Mouse (Mus musculus): ENCODE data around the gene Cnot1. TPM values are rescaled to one million over a fixed set of nuclear protein-coding genes. Genes with fewer than 3 reads are reported as not detected.

Cnot1 gene
- total and polyA plus RNA-seq, 2 experiments = 40.2 to 116 TPM

DNA sequence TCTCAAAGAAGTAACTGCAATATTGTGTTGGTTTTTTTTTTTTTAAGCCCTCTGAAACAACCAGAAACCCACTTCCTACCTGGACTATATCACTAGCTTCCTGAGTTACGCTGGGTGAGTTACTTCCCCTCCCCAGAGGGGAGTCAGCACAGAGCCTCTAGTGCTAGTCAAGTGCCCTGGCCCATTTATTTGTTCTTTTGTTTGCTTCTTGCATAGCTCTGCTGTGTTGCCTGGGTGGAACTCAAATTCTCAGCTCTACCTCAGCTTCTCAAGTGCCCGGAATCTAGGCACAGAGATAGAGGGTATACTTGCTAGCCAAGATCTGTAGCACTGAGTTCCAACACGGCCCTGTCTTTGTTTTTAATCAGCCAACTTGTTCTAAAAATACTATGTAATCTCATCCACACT is 2.9 kb upstream of the Cnot1 start:
- Histone ChIP-seq H3K36me3 (ENCODE audit: control insufficient read depth, insufficient read depth, low read length) (no peaks in the 10 kb centered on the region), H3K4me1 (ENCODE audit: control insufficient read depth, insufficient read depth, low read length) (peaks cover 6% of the 10 kb centered on the region), H3K4me3 (ENCODE audit: insufficient read depth, low read depth, low read length) (no peak overlapping the region), H3K27me3 (ENCODE audit: control insufficient read depth, insufficient read depth, low read length) (no peaks in the 10 kb centered on the region), H3K79me2 (ENCODE audit: control insufficient read depth, insufficient read depth, low read length) (peaks cover 18% of the 10 kb centered on the region), H3K9ac (ENCODE audit: low read depth, low read length) (no peak overlapping the region), H3K27ac (replicated peaks; ENCODE audit: insufficient read depth, low read depth, low read length) (no peak overlapping the region)
- no peak for DNase-seq (ENCODE audit: extremely low read depth, low read depth, low spot score)
- TF ChIP-seq CTCF (IDR thresholded peaks at IDR 0.05; ENCODE audit: low read depth, low read length) (no peak), POLR2A (IDR thresholded peaks at IDR 0.05; ENCODE audit: extremely low read depth, insufficient read depth, low read length) (no peak)
- WGBS = 70% methylated on average over 3 of the region's 3 CpGs

GRCm38 (mm10) chr8:95809116-95809515 is 1.9 kb upstream of the Cnot1 start:
- TF ChIP-seq POLR2A (IDR thresholded peaks at IDR 0.05; ENCODE audit: extremely low read depth, insufficient read depth, low read length) (no peak), CTCF (IDR thresholded peaks at IDR 0.05; ENCODE audit: low read depth, low read length) (no peak)
- peaks cover 24% of the 10 kb centered on the region for H3K79me2 ChIP-seq (ENCODE audit: control insufficient read depth, insufficient read depth, low read length)
- peak; percentile 71 for DNase-seq (ENCODE audit: extremely low read depth, low read depth, low spot score)
- 61% methylated on average over 5 of the region's 5 CpGs for WGBS
- no peak overlapping the region for H3K27ac ChIP-seq (replicated peaks; ENCODE audit: insufficient read depth, low read depth, low read length)
- H3K36me3 ChIP-seq (ENCODE audit: control insufficient read depth, insufficient read depth, low read length) = no peaks in the 10 kb centered on the region
- no peak overlapping the region for H3K4me3 ChIP-seq (ENCODE audit: insufficient read depth, low read depth, low read length)
- H3K4me1 ChIP-seq (ENCODE audit: control insufficient read depth, insufficient read depth, low read length) = peaks cover 11% of the 10 kb centered on the region
- H3K27me3 ChIP-seq (ENCODE audit: control insufficient read depth, insufficient read depth, low read length) = no peaks in the 10 kb centered on the region
- H3K9ac ChIP-seq (ENCODE audit: low read depth, low read length) = no peak overlapping the region

DNA sequence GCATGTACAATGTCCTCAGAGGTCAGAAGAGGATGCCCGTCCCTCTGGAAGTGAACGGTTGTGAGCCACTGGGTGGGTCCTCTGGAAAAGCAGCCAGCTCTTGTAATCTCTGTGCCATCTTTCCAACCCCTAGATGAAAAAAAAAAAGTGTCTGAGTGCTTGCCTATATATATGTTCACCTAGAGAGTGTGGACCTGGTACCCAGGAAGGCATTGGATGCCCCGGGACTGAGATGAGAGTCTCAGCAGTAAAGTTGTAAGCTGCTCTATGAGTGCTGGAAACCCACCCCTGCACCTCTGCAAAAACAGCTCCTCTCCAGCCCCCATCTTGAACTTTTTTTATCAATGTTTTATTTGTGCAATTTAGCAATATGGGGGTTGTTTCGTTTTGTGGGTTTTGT is 1.4 kb upstream of the Cnot1 start:
- no peak overlapping the region for H3K4me3 ChIP-seq (ENCODE audit: insufficient read depth, low read depth, low read length)
- H3K36me3 ChIP-seq (ENCODE audit: control insufficient read depth, insufficient read depth, low read length) = no peaks in the 10 kb centered on the region
- H3K27ac ChIP-seq (replicated peaks; ENCODE audit: insufficient read depth, low read depth, low read length) = no peak overlapping the region
- no peak overlapping the region for H3K9ac ChIP-seq (ENCODE audit: low read depth, low read length)
- H3K4me1 ChIP-seq (ENCODE audit: control insufficient read depth, insufficient read depth, low read length) = peaks cover 12% of the 10 kb centered on the region
- no peaks in the 10 kb centered on the region for H3K27me3 ChIP-seq (ENCODE audit: control insufficient read depth, insufficient read depth, low read length)
- H3K79me2 ChIP-seq (ENCODE audit: control insufficient read depth, insufficient read depth, low read length) = peaks cover 27% of the 10 kb centered on the region
- DNase-seq (ENCODE audit: extremely low read depth, low read depth, low spot score) = no peak
- 69% methylated on average over 4 of the region's 4 CpGs for WGBS
- TF ChIP-seq CTCF (IDR thresholded peaks at IDR 0.05; ENCODE audit: low read depth, low read length) = no peak
- no peak for TF ChIP-seq POLR2A (IDR thresholded peaks at IDR 0.05; ENCODE audit: extremely low read depth, insufficient read depth, low read length)

DNA sequence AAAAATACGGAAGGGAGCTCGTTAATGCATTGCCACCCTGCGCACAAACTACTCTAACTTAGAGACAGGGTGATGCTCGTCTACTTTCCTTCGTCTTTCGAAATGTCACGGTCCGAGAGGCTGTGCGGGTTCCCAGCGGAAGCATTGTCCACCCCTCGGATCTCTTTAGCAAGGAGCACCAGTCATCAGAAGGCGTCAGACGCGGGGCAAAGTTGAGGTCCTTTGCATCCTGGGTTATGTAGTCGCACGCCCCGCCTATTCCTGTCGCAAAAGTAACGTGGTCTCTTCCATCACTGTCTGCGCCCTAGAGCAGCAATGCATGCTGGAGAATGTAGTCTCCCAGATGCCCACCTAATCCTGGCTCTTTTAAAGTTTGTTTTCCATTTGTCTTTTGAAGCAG is 597 bp upstream of the Cnot1 start:
- no peaks in the 10 kb centered on the region for H3K36me3 ChIP-seq (ENCODE audit: control insufficient read depth, insufficient read depth, low read length)
- WGBS = under 1% methylated on average over 20 of the region's 20 CpGs
- peaks cover 31% of the 10 kb centered on the region for H3K79me2 ChIP-seq (ENCODE audit: control insufficient read depth, insufficient read depth, low read length)
- peak overlapping the region; percentile 54 for H3K4me3 ChIP-seq (ENCODE audit: insufficient read depth, low read depth, low read length)
- TF ChIP-seq CTCF (IDR thresholded peaks at IDR 0.05; ENCODE audit: low read depth, low read length) = no peak
- peak; percentile 54; the same call in 1 of the 2 replicates for TF ChIP-seq POLR2A (IDR thresholded peaks at IDR 0.05; ENCODE audit: extremely low read depth, insufficient read depth, low read length)
- peak overlapping the region; percentile 87 for H3K27ac ChIP-seq (replicated peaks; ENCODE audit: insufficient read depth, low read depth, low read length)
- peaks cover 14% of the 10 kb centered on the region for H3K4me1 ChIP-seq (ENCODE audit: control insufficient read depth, insufficient read depth, low read length)
- DNase-seq (ENCODE audit: extremely low read depth, low read depth, low spot score) = peak; percentile 95
- H3K27me3 ChIP-seq (ENCODE audit: control insufficient read depth, insufficient read depth, low read length) = no peaks in the 10 kb centered on the region
- H3K9ac ChIP-seq (ENCODE audit: low read depth, low read length) = peak overlapping the region; percentile 57

GRCm38 (mm10) chr8:95806461-95807191 is 638 bp downstream of the Cnot1 start:
- Histone ChIP-seq H3K27ac (replicated peaks; ENCODE audit: insufficient read depth, low read depth, low read length) (peak overlapping the region; percentile 72), H3K9ac (ENCODE audit: low read depth, low read length) (peak overlapping the region; percentile 84), H3K79me2 (ENCODE audit: control insufficient read depth, insufficient read depth, low read length) (peaks cover 40% of the 10 kb centered on the region), H3K27me3 (ENCODE audit: control insufficient read depth, insufficient read depth, low read length) (no peaks in the 10 kb centered on the region), H3K4me3 (ENCODE audit: insufficient read depth, low read depth, low read length) (peak overlapping the region; percentile 82), H3K4me1 (ENCODE audit: control insufficient read depth, insufficient read depth, low read length) (peaks cover 23% of the 10 kb centered on the region), H3K36me3 (ENCODE audit: control insufficient read depth, insufficient read depth, low read length) (no peaks in the 10 kb centered on the region; the same call in 1 of the 2 replicates)
- DNase-seq (ENCODE audit: extremely low read depth, low read depth, low spot score) = no peak
- WGBS = under 1% methylated on average over 68 of the region's 69 CpGs
- no peak for TF ChIP-seq POLR2A (IDR thresholded peaks at IDR 0.05; ENCODE audit: extremely low read depth, insufficient read depth, low read length)
- no peak for TF ChIP-seq CTCF (IDR thresholded peaks at IDR 0.05; ENCODE audit: low read depth, low read length)

GRCm38 (mm10) chr8:95805482-95805881 is 1.8 kb downstream of the Cnot1 start:
- TF ChIP-seq CTCF (IDR thresholded peaks at IDR 0.05; ENCODE audit: low read depth, low read length) (no peak), POLR2A (IDR thresholded peaks at IDR 0.05; ENCODE audit: extremely low read depth, insufficient read depth, low read length) (no peak)
- H3K4me3 ChIP-seq (ENCODE audit: insufficient read depth, low read depth, low read length) = peak overlapping the region; percentile 1
- peaks cover 2% of the 10 kb centered on the region for H3K36me3 ChIP-seq (ENCODE audit: control insufficient read depth, insufficient read depth, low read length)
- peaks cover 25% of the 10 kb centered on the region for H3K4me1 ChIP-seq (ENCODE audit: control insufficient read depth, insufficient read depth, low read length)
- H3K79me2 ChIP-seq (ENCODE audit: control insufficient read depth, insufficient read depth, low read length) = peaks cover 43% of the 10 kb centered on the region
- H3K27ac ChIP-seq (replicated peaks; ENCODE audit: insufficient read depth, low read depth, low read length) = no peak overlapping the region; the same call in 1 of the 2 replicates
- peak overlapping the region; percentile 4 for H3K9ac ChIP-seq (ENCODE audit: low read depth, low read length)
- DNase-seq (ENCODE audit: extremely low read depth, low read depth, low spot score) = peak; percentile 77
- WGBS = 14% methylated on average over 2 of the region's 2 CpGs
- no peaks in the 10 kb centered on the region for H3K27me3 ChIP-seq (ENCODE audit: control insufficient read depth, insufficient read depth, low read length)
